Mouse (Mus musculus) bone marrow, adult 2 months (tissue): Measurements from ENCODE around the gene Plagl1. TPM values are rescaled to one million over a fixed set of nuclear protein-coding genes. Genes with fewer than 3 reads are reported as not detected.
"Not testable (repeated sequence)": the region's sequence is repeated elsewhere in the genome, so short reads cannot be mapped to it uniquely, and the experiment has no call there.

Experiments used
- H3K27ac ChIP-seq: fragments of 200-500 bp; 2 replicates; pipeline ENCODE4 v1.5.1; 2012; ENCODE audit warnings: low read depth, mild to moderate bottlenecking, control low read depth, inconsistent platforms, low read length; ENCODE audit not compliant: control insufficient read depth, poor library complexity, insufficient read depth
- H3K4me1 ChIP-seq: fragments of 200-500 bp; 2 replicates; pipeline ENCODE4 v1.6.1; 2011; ENCODE audit warnings: low read length; ENCODE audit not compliant: control insufficient read depth, insufficient read depth
- H3K4me3 ChIP-seq: fragments of 200-500 bp; replicated peaks from 2 replicates; pipeline ENCODE3; 2011; ENCODE audit warnings: mild to moderate bottlenecking, low read depth, low read length, control low read depth; ENCODE audit not compliant: control insufficient read depth
- CTCF ChIP-seq: fragments of 200-500 bp; IDR thresholded peaks from 2 replicates; pipeline ENCODE4 v1.5.1; 2011; ENCODE audit warnings: low read length, control low read depth; ENCODE audit not compliant: control insufficient read depth, insufficient read depth
- POLR2A ChIP-seq: fragments of 200-500 bp; IDR thresholded peaks from 2 replicates; pipeline ENCODE4 v1.6.1; 2011; ENCODE audit warnings: low read depth, mild to moderate bottlenecking, control low read depth, low read length, borderline replicate concordance; ENCODE audit not compliant: control insufficient read depth
- WGBS: fragments of 180-500 bp; shearing (Covaris S2); methylation state at CpG from one replicate; pipeline ENCODE4 v1.1.7; 2018; 5-methylcytosine and 5-hydroxymethylcytosine counted together
- polyA plus RNA-seq: library from polyadenylated mRNA; stranded (reverse); fragments of >200 nt; gene quantifications from 2 replicates; pipeline ENCODE4 v1.2.4, GENCODE M21; 2011; ENCODE audit warnings: low replicate concordance; ENCODE audit not compliant: missing spikeins, insufficient read depth, insufficient read length

The Plagl1 gene
- 2.9 and 3.1 TPM in 2 replicates for polyA plus RNA-seq

- Histone ChIP-seq H3K4me3 (no peak within 1 kb of the TSS), H3K4me1 (no peaks in the 10 kb centered on the region), H3K27ac (no peak within 1 kb of the TSS)
- no peak for TF ChIP-seq CTCF
- TF ChIP-seq POLR2A = no peak
- 83% methylated on average over 11 of the region's 11 CpGs for WGBS
These were observed at the start of gene Plagl1 for GRCm38 (mm10) chr10:13060021-13060668. TSS of gene Plagl1 (plus strand) at chr10:13060504.

GRCm38 (mm10) chr10:13014026-13014425 is 46.3 kb upstream of the Plagl1 start:
- Histone ChIP-seq H3K4me1 (no peaks in the 10 kb centered on the region; the same call in 1 of the 2 replicates), H3K27ac (no peak overlapping the region), H3K4me3 (no peak overlapping the region)
- 84% methylated on average over 7 of the region's 7 CpGs for WGBS
- TF ChIP-seq POLR2A (no peak), CTCF (no peak)

DNA sequence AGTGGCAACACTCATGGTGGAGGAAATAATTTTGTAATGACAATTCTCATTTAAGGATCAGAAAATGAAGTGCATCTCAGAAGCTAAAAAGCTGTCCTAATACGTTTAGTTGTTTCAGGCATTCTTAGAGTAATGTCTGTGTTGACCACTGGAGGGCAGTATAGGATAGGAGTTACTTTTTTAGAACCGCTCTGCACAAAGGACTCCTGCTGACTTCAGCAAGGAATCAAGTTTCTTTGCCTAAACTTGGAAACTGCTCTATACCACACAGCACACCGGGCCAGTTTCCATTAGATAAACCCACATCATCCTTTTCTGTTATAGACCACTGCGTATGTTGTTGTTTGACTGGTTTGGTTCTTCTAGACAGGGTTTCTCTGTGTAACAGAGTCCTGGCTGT is 43.7 kb upstream of the Plagl1 start:
- no peak for TF ChIP-seq POLR2A
- 0 out of 2 replicates have a peak, but pooled peaks have one; percentile 24 for TF ChIP-seq CTCF
- Histone ChIP-seq H3K4me1 (no peaks in the 10 kb centered on the region), H3K4me3 (no peak overlapping the region), H3K27ac (no peak overlapping the region)
- WGBS = 23% methylated on average over 4 of the region's 4 CpGs

- TF ChIP-seq CTCF (peak; percentile 65), POLR2A (no peak)
- Histone ChIP-seq H3K4me3 (no peak overlapping the region), H3K27ac (no peak overlapping the region), H3K4me1 (no peaks in the 10 kb centered on the region)
- WGBS = 58% methylated on average over 7 of the region's 7 CpGs
These were observed 41.8 kb upstream of the Plagl1 start for GRCm38 (mm10) chr10:13018510-13018909.

- TF ChIP-seq POLR2A (no peak), CTCF (no peak)
- 72% methylated on average over 5 of the region's 5 CpGs for WGBS
These were observed 41.3 kb upstream of the Plagl1 start for GRCm38 (mm10) chr10:13019026-13019425.

DNA sequence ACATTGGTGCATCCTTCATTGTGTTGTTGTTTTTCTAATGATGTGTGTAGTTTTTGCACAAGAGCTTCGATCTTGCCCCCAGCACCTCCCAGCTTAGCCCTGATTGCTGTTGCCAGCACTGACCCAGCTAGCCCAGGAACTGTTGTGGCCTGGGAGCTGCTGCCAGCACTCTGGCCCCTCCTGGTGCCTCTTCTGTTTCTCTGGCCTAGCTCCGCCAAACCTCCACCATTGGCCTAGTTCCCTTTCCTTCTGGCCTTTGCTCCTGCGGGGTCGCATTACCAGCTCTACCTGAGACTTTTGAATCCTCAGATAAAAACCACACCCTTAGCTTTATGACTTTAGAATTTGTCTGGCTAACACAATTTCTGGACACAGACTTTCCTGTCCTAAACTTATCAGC is 38.2 kb upstream of the Plagl1 start:
- no peaks in the 10 kb centered on the region for H3K4me1 ChIP-seq
- H3K27ac ChIP-seq = no peak overlapping the region
- 61% methylated on average over 4 of the region's 4 CpGs for WGBS
- no peak for TF ChIP-seq CTCF
- TF ChIP-seq POLR2A = no peak
- H3K4me3 ChIP-seq = no peak overlapping the region

More at GRCm38 (mm10) chr10:13019026-13019425, 41.3 kb upstream of the Plagl1 start:
- Histone ChIP-seq H3K27ac (no peak overlapping the region), H3K4me1 (no peaks in the 10 kb centered on the region), H3K4me3 (no peak overlapping the region)

DNA sequence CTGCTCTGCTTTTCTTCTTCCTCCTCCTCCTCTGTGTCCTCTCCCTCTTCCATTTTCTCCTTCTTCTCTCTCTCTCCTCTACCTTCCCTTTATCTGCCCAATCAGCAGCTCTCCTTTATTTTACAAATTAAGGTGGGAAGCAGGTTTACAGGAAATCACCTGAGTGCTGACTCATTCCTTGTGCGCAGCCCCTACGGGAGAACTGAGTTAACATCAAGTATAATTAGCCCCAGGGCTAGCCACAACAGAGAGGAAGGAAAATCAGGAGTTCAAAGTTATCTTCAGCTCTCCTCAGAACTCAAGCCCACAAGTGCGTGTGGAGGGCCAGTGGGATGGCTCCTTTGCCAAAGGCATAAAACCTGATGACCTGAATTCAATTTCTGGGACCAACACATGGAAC is 36.3 kb upstream of the Plagl1 start:
- H3K4me1 ChIP-seq, H3K4me3 ChIP-seq: not testable (repeated sequence)
- WGBS = 13% methylated on average over 3 of the region's 3 CpGs

GRCm38 (mm10) chr10:13027702-13028101 is 32.6 kb upstream of the Plagl1 start:
- Histone ChIP-seq H3K27ac (no peak overlapping the region), H3K4me3 (no peak overlapping the region), H3K4me1 (no peaks in the 10 kb centered on the region)
- no peak for TF ChIP-seq POLR2A
- TF ChIP-seq CTCF = no peak
- WGBS = 42% methylated on average over 5 of the region's 5 CpGs

More for the DNA sequence above, 36.3 kb upstream of the Plagl1 start:
- H3K27ac ChIP-seq = not testable (repeated sequence)

GRCm38 (mm10) chr10:13028215-13028614 is 32.1 kb upstream of the Plagl1 start:
- no peaks in the 10 kb centered on the region for H3K4me1 ChIP-seq
- 37% methylated on average over 1 of the region's 1 CpGs for WGBS
- no peak overlapping the region for H3K4me3 ChIP-seq
- H3K27ac ChIP-seq = no peak overlapping the region
- TF ChIP-seq POLR2A = no peak
- TF ChIP-seq CTCF = no peak
